Mouse (Mus musculus): ENCODE results near the gene Sctr. TPM values are rescaled to one million over a fixed set of nuclear protein-coding genes. Genes with fewer than 3 reads are reported as not detected.
A peak's percentile ranks its signal among the peaks of the same experiment; 100 is the strongest.

Sctr gene
- total and polyA plus RNA-seq, 2 experiments from 2014 or later: 0.93 to 2.0 TPM

GRCm38 (mm10) chr1:119975141-119975540, 31.6 kb upstream of the Sctr start:
- Histone ChIP-seq H3K9ac (replicated peaks; ENCODE audit: low read length) (no peak overlapping the region), H3K9me3 (ENCODE audit: low read length) (peaks cover 1% of the 10 kb centered on the region; the same call in 1 of the 2 replicates), H3K4me1 (ENCODE audit: insufficient read depth, low read length) (no peaks in the 10 kb centered on the region), H3K27me3 (ENCODE audit: insufficient read depth, low read length) (no peaks in the 10 kb centered on the region), H3K27ac (no peak overlapping the region), H3K4me2 (ENCODE audit: low read depth, low read length) (no peak overlapping the region), H3K4me3 (ENCODE audit: low read length) (no peak overlapping the region), H3K36me3 (ENCODE audit: insufficient read depth, low read length) (no peaks in the 10 kb centered on the region)
- DNase-seq (ENCODE audit: low spot score) (no peak), ATAC-seq (no peak)
- TF ChIP-seq CTCF (IDR thresholded peaks at IDR 0.05; ENCODE audit: low read depth): no peak
- WGBS: 79% methylated on average over 4 of the region's 4 CpGs

GRCm38 (mm10) chr1:119986555-119986954, 20.1 kb upstream of the Sctr start:
- ATAC-seq: no peak
- TF ChIP-seq CTCF (IDR thresholded peaks at IDR 0.05; ENCODE audit: low read depth): no peak
- Histone ChIP-seq H3K27ac (no peak overlapping the region), H3K9ac (replicated peaks; ENCODE audit: low read length) (no peak overlapping the region), H3K4me3 (ENCODE audit: low read length) (no peak overlapping the region), H3K9me3 (ENCODE audit: low read length) (no peaks in the 10 kb centered on the region), H3K4me2 (ENCODE audit: low read depth, low read length) (no peak overlapping the region), H3K36me3 (ENCODE audit: insufficient read depth, low read length) (no peaks in the 10 kb centered on the region), H3K4me1 (ENCODE audit: insufficient read depth, low read length) (no peaks in the 10 kb centered on the region), H3K27me3 (ENCODE audit: insufficient read depth, low read length) (no peaks in the 10 kb centered on the region)
- WGBS: 84% methylated on average over 5 of the region's 5 CpGs
- no peak for DNase-seq (ENCODE audit: low spot score)

DNA sequence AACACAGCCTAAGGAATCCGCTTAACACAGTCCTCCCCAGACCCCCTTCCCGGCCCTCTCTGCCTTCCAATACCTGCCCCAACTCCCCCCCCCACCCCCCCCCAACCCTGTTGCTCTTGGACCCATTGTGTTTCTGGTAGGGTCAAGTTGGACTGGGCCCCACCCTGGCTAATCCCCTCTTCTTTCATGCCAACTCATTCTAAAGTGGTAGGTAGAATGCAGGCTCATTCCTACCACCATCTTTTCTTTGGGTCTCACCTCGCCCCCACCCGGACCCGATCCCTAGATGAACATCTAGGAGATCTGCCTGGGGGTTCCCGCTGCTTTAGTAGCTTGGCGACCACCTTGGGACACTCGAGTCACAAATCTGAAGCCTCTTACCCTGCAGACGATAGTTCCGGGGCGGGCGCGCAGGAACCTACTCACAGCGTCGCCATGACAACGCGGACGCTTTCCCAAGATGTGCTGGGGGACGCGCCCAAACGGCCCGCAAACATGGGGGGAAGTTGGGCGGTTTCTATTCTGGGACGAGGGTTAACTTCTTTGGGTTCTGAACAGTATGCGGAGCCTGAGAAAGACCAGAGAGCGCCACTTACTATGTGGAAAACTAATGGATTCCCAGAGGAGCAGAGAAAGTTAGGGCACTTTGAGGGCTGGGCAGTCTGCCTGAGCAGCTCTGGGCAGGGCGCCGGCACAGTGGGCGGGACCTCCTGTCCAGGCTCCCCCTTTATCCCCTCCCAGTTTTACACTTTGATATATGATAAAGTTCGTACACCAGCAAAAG, 9.7 kb upstream of the Sctr start, which contains the start of gene Cfap221:
Gene Cfap221 (minus strand): TSS at position 437 of the 784 bp plus-strand sequence.
- Histone ChIP-seq H3K4me1 (ENCODE audit: insufficient read depth, low read length) (no peaks in the 10 kb centered on the region), H3K27me3 (ENCODE audit: insufficient read depth, low read length) (no peaks in the 10 kb centered on the region), H3K27ac (no peak within 1 kb of the TSS), H3K4me2 (ENCODE audit: low read depth, low read length) (peak within 1 kb of the TSS; percentile 75), H3K36me3 (ENCODE audit: insufficient read depth, low read length) (no peaks in the 10 kb centered on the region), H3K4me3 (ENCODE audit: low read length) (peak within 1 kb of the TSS; percentile 42), H3K9ac (replicated peaks; ENCODE audit: low read length) (no peak within 1 kb of the TSS), H3K9me3 (ENCODE audit: low read length) (no peaks in the 10 kb centered on the region)
- TF ChIP-seq CTCF (IDR thresholded peaks at IDR 0.05; ENCODE audit: low read depth): no peak
- ATAC-seq (peak; percentile 92), DNase-seq (ENCODE audit: low spot score) (peak; percentile 85)
- 6% methylated on average over 30 of the region's 30 CpGs for WGBS

DNA sequence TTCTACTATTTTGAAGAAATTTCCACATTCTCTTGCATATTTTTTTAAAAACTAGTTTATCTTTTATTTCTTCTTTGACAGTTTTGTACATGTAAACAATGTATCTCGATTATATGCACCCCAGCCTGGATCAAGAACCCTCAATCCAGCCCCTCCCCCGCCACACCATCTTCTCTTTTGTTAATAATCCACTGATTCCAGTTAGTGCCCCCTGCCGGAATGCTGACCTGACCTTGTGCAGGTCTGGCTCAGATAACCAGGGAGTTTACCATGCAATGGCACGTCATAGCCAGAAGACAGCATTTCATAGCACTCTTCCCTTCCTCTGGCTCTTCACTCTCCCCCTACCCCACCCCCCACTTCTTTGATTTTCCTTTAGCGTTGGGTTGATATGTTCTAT, 9.1 kb upstream of the Sctr start:
- WGBS: 34% methylated on average over 5 of the region's 5 CpGs
- DNase-seq (ENCODE audit: low spot score): no peak
- TF ChIP-seq CTCF (IDR thresholded peaks at IDR 0.05; ENCODE audit: low read depth): peak; percentile 33
- Histone ChIP-seq H3K4me3 (ENCODE audit: low read length) (peak overlapping the region; percentile 42), H3K27ac (no peak overlapping the region), H3K4me1 (ENCODE audit: insufficient read depth, low read length) (no peaks in the 10 kb centered on the region), H3K4me2 (ENCODE audit: low read depth, low read length) (peak overlapping the region; percentile 75), H3K27me3 (ENCODE audit: insufficient read depth, low read length) (no peaks in the 10 kb centered on the region), H3K9me3 (ENCODE audit: low read length) (no peaks in the 10 kb centered on the region), H3K36me3 (ENCODE audit: insufficient read depth, low read length) (no peaks in the 10 kb centered on the region), H3K9ac (replicated peaks; ENCODE audit: low read length) (no peak overlapping the region)
- ATAC-seq: no peak

- ATAC-seq: no peak
- Histone ChIP-seq H3K27ac (no peak overlapping the region), H3K4me2 (ENCODE audit: low read depth, low read length) (peak overlapping the region; percentile 79), H3K27me3 (ENCODE audit: insufficient read depth, low read length) (no peaks in the 10 kb centered on the region; the same call in 1 of the 2 replicates), H3K4me1 (ENCODE audit: insufficient read depth, low read length) (peaks cover 10% of the 10 kb centered on the region), H3K9ac (replicated peaks; ENCODE audit: low read length) (no peak overlapping the region), H3K4me3 (ENCODE audit: low read length) (peak overlapping the region; percentile 37), H3K9me3 (ENCODE audit: low read length) (no peaks in the 10 kb centered on the region), H3K36me3 (ENCODE audit: insufficient read depth, low read length) (no peaks in the 10 kb centered on the region)
- no peak for TF ChIP-seq CTCF (IDR thresholded peaks at IDR 0.05; ENCODE audit: low read depth)
- DNase-seq (ENCODE audit: low spot score): no peak
- WGBS: 24% methylated on average over 11 of the region's 11 CpGs
Observed at GRCm38 (mm10) chr1:120007851-120008588, 1.3 kb downstream of the Sctr start.

- no peaks in the 10 kb centered on the region for H3K36me3 ChIP-seq (ENCODE audit: insufficient read depth, low read length)
- H3K9me3 ChIP-seq (ENCODE audit: low read length): no peaks in the 10 kb centered on the region
- no peak for TF ChIP-seq CTCF (IDR thresholded peaks at IDR 0.05; ENCODE audit: low read depth)
- no peak overlapping the region for H3K4me3 ChIP-seq (ENCODE audit: low read length)
- no peak overlapping the region for H3K4me2 ChIP-seq (ENCODE audit: low read depth, low read length)
- no peak overlapping the region for H3K9ac ChIP-seq (replicated peaks; ENCODE audit: low read length)
- H3K27ac ChIP-seq: no peak overlapping the region
- no peak for DNase-seq (ENCODE audit: low spot score)
- WGBS: 75% methylated on average over 12 of the region's 12 CpGs
- H3K4me1 ChIP-seq (ENCODE audit: insufficient read depth, low read length): no peaks in the 10 kb centered on the region
- no peaks in the 10 kb centered on the region; the same call in 1 of the 2 replicates for H3K27me3 ChIP-seq (ENCODE audit: insufficient read depth, low read length)
- 0 out of 2 replicates have a peak, but pooled peaks have one; percentile 9 for ATAC-seq
Observed at GRCm38 (mm10) chr1:120012638-120013037, 5.9 kb downstream of the Sctr start.
